Mouse (Mus musculus): ENCODE measurements around the gene Mex3a.

- no peak for TF ChIP-seq CTCF (conservative IDR thresholded peaks at IDR 0.05; ENCODE audit: low read length)
- no peak for TF ChIP-seq NANOG (IDR thresholded peaks at IDR 0.05; ENCODE audit: borderline replicate concordance, low read length)
These were observed 30.7 kb upstream of the Mex3a start for GRCm38 (mm10) chr3:88501366-88502030.
